Mouse (Mus musculus): ENCODE results near the gene Car9.
"Not testable (repeated sequence)": the region's sequence is repeated elsewhere in the genome, so short reads cannot be mapped to it uniquely, and the experiment has no call there.

Car9 gene

GRCm38 (mm10) chr4:43506536-43507185, at the start of gene Car9:
Car9 (plus strand) TSS chr4:43506966.
- no peak for DNase-seq (ENCODE audit: extremely low read depth, low read depth)

DNA sequence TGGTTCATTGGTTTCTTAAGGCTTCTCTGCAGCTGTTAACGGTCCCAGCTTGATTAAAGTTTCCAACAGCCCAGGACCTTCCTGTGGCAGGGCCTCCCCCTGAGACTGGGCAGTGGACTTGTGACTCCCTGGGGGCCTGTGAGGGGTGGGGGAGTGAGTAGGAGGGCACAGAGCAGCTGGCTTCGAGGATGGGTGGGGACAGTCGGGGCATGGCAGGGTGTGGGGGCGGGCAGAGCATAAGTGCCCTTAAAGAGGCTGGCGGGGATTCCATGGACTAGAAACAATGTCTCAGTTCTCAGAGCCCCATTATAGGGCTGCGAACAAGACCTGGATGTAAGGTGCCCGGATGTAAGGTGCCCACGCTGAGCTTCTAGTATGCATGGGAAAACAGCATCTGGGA, 49.6 kb upstream of the Car9 start:
- DNase-seq (ENCODE audit: extremely low read depth, low read depth), result no peak

- no peak for DNase-seq (ENCODE audit: extremely low read depth, low read depth)
Observed at GRCm38 (mm10) chr4:43463102-43463501, 43.7 kb upstream of the Car9 start.

GRCm38 (mm10) chr4:43465935-43466334, 40.8 kb upstream of the Car9 start:
- DNase-seq (ENCODE audit: extremely low read depth, low read depth), result no peak

DNA sequence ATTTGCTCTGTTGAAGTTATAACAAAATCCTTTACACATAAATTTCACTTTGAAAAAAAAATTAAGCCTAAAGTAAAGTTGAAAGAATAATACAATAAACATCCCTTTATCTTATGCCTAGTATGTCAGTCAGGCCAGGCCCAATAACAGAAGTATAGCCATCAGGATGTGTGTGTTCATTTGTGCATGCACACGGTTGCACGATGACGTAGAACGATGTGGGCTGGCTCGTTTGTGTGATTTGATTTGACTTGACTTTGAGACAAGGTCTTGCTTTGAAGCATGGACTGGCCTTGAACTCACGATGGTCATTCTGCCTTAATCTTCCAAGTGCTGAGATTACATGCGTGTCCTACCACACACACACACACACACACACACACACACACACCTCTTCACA, 39.9 kb upstream of the Car9 start:
- DNase-seq (ENCODE audit: extremely low read depth, low read depth), result no peak

DNA sequence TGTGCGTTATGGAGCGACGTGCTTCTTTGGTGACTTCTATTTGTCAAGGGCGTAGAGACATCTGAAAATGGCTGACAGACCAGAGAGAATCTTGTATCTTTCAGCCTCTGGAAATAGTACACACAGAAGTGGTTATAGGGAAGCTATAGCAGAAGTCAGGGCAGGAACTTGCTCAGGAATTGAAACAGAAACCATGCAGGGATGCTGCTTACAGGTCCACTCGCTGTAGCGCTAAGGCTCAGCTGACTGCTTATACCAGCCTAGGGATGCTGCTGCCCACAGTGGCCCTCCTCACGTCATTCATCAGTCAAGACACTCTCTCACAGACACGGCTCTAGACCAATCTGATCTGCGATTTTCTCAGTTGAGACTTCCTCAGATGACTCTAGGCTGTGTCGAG, 36.5 kb upstream of the Car9 start:
- DNase-seq (ENCODE audit: extremely low read depth, low read depth), result no peak

- DNase-seq (ENCODE audit: extremely low read depth, low read depth), result no peak
Observed at GRCm38 (mm10) chr4:43473636-43474035, 33.1 kb upstream of the Car9 start.

- DNase-seq (ENCODE audit: extremely low read depth, low read depth), result no peak
Observed at GRCm38 (mm10) chr4:43476604-43477003, 30.2 kb upstream of the Car9 start.

GRCm38 (mm10) chr4:43477857-43478533, 28.8 kb upstream of the Car9 start:
- DNase-seq (ENCODE audit: extremely low read depth, low read depth), result peak; percentile 89

DNA sequence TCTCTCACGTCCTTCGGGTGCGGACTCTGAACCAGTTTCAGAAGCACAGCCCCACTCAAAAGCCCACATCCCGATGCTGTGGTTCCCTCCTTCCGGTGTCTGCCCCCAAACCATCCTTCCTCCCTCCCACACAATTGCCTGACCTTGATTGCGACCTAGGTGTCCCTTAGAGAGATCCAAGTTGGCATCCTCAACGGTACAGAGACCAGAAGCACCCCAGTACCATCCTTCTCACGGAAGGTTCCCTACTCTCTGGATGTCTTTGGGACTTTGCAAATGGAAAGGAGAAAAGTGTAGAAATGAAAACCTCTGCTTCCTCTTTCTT, 28.3 kb upstream of the Car9 start:
- DNase-seq (ENCODE audit: extremely low read depth, low read depth), result no peak

DNA sequence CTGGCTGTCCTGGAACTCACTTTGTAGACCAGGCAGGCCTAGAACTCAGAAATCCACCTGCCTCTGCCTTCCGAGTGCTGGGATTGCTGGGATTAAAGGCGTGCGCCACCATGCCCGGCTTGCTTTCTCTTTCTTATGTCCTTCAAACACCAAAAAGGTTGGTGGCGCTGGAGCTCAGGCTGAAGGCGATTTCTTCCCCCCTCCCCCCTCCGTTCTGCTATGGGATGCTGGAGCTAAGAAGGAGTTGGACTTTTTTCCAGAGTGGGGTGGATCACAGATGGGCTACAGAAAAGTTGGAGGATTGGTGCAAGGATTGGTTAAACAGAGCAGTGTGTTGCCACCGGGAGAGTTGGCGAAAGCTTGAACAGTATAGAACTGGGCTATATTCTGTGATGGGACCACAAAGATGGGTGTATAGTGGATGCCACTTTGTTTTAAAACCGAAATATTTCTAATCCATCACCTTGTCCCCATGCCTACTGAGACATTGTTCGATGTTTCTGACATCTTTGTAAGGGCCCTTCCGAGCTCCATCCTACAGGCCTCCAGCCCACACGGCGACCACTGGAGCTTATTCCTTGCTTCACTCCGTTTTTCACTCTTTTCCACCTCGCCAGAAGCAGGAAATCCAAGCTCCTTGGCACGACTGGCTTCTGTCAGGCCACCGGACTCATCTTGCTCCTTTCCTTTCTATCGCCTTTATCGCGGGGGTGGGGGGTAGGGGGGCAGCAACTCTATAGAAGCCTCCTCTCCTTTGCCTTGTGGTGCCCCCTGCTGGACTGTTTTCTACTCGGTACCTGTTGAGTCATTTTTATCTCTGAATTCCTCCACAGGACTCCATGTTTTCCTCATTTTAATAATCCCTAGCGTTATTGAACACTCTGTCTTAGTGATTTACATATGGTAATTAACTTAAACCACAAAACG, 27.6 kb upstream of the Car9 start:
- peak; percentile 73 for DNase-seq (ENCODE audit: extremely low read depth, low read depth)

DNA sequence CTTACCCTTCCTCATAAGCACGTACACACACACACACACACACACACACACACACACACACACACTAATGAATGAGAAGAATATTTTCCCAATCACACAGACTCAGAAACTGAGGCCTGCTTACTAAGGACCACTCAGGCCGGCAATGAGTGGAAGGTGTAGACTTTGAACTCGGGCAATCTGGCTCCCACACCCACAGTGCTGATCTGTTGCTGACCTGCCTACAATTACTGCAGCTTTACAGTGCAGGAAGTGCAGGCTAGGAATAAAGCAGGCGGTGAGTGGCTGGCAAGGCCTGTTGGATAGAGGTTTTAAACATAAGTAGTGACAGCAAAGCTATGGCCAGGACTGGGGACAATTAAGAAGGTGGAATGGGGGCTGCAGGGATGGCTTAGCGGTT, 25.8 kb upstream of the Car9 start:
- DNase-seq (ENCODE audit: extremely low read depth, low read depth), result no peak

DNA sequence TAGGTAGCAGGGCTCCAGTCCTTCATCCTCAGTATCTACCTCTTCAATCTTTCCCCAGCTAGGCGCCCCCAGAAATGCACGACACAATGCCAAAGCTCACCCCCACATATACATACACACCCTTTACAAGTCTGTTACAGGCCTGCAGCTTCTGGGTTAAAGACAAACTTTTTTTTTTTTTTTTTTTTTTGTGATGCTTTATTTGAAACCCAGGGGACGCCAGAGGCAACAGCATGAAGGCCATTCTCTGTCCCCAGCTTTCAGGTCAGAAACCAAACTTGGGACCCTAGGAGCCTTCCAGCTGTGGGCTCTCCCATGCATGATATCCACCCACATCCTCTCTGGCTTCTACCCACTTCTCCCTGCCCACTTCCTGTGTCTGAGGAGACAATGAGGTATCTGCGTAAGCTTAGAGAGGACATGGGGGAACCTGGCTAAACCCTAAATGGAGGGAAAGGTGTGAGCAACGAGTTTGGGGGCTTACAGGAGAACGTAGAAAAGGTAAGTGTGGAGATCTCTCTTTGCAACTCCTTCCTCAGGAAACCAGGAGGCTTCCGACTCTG, 24.8 kb upstream of the Car9 start:
- no peak for DNase-seq (ENCODE audit: extremely low read depth, low read depth)

GRCm38 (mm10) chr4:43482591-43482990, 24.2 kb upstream of the Car9 start:
- DNase-seq (ENCODE audit: extremely low read depth, low read depth), result no peak

GRCm38 (mm10) chr4:43483535-43484091, 23.2 kb upstream of the Car9 start, which contains the start of gene Sit1:
Sit1 (minus strand) TSS chr4:43483734.
- no peak for DNase-seq (ENCODE audit: extremely low read depth, low read depth)

GRCm38 (mm10) chr4:43485666-43486065, 21.1 kb upstream of the Car9 start:
- DNase-seq (ENCODE audit: extremely low read depth, low read depth), result not testable (repeated sequence)

DNA sequence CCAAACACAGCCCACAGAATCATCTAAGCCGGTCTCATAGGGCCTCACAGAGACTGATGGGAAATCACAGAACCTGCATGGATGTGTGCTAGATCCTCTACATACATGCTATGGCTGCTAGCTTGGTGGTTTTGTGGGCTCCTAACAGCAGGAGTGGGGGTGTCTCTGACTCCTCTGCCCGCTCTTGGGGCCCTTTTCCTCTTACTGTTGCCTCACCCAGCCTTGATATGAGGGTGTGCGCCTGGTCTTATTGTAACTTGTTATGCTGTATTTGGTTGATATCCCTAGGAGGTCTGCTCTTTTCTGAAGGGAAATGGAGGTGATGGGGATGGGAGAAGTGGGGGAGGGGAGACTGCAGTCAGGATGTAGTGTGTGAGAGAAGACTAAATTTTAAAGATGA, 17.2 kb upstream of the Car9 start:
- no peak for DNase-seq (ENCODE audit: extremely low read depth, low read depth)

DNA sequence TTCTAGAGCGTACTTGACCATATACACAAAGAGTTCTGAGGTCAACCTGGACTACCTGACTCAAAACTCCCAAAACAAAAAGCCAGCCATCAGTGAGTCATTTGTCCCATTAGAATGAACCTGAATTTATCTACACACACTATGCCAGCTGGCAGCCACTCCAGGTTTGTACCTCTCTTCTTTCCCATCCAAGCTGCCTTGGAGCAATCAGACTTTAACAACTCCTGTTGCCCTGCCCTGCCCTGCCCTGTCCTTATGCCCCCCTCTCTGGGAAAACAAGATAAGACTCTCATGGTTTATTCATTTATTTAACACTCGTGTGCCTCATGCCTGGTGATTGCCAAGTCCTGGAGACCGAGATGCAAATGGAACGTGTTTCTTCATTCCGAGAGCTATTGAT, 16.0 kb upstream of the Car9 start:
- DNase-seq (ENCODE audit: extremely low read depth, low read depth), result no peak

- no peak for DNase-seq (ENCODE audit: extremely low read depth, low read depth)
Observed at GRCm38 (mm10) chr4:43492101-43492820, 14.5 kb upstream of the Car9 start.

DNA sequence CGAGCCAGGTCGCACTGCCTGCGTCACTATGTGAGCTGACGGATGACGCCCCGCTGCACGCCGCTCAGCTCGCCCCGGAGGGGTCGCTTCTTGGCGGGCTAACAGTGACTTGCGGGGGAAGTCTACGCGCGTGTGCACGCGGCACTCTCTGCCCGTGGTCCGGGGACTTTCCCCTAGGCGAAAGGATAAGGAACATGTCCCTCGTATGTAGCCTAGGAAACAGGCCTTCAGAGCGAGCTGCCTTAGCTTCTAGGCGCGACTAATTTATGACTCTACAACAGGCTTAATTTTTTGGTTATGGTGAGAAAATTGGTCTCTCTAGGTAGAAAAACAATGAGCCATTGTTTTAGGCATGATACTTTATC, 14.0 kb upstream of the Car9 start, which contains the start of gene Ccdc107:
Ccdc107 (plus strand) TSS at position 80 of the 365 bp plus-strand sequence.
- peak; percentile 96 for DNase-seq (ENCODE audit: extremely low read depth, low read depth)

Measured in MEL-GATA-1-ER (cell line).